1 mouse cellular context compared by ENCODE assay signal in genomic region chr16:22852709-22853108, GRCm38 (mm10).
TF ChIP-seq lines count a peak whose summit lies in the region.

No protein-coding gene starts in this region.

TF ChIP-seq in MEL, 35 proteins besides CTCF, POLR2A, EP300 and RAD21 (continued from another document):
- TF ChIP-seq RCOR1 (IDR thresholded peaks at IDR 0.05; ENCODE audit: low read depth, low read length), result peak; percentile 63; the same call in 1 of the 2 replicates
